Mouse (Mus musculus): ENCODE data around the gene Pbx3. TPM values are rescaled to one million over a fixed set of nuclear protein-coding genes. Genes with fewer than 3 reads are reported as not detected.

The Pbx3 gene
- polyA plus RNA-seq, 1 experiment from 2014 or later, result 19.1 TPM

DNA sequence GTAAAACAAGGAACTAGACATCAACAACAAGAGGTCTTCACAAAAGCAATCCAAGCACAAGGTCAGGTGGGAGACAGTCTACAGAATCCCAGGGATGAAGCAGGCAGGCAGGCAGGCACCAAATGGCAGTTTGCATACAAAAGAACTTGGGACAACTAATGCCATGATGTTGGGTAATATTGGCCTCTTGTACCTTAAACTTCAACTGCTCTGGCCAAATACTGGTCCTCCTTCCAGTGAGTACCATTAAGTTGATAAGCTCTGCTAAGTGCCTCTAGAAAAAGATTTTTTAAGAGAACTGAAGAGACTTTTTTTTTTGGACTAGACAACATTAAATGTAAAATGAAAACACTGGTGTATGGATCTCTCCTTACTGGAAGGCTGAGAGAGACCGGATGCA lies 83.2 kb downstream of the Pbx3 start:
- no peak for ATAC-seq (ENCODE audit: extremely low read depth, insufficient number of reproducible peaks, low FRiP score, low TSS enrichment)

DNA sequence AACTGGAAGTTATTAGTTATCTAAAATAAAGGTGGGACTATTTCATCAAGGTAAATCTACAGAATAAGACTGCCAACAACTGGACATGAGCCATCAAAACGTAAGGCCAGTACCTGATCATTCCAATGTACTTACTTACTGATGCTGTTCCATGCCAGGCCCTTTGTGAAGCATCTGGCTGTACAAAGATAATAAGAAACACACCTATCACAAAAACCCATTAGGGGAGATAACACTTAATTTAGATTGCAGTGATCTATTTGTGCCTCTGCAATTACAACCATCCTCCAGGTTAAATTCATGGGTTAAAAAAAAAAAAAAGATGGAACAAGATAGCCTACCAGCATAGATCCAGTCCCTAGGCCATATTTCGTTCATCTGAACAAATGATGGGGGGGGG lies 88.7 kb downstream of the Pbx3 start:
- Histone ChIP-seq H3K9ac (no peak overlapping the region), H3K27me3 (replicated peaks) (no peaks in the 10 kb centered on the region), H3K27ac (replicated peaks) (no peak overlapping the region), H3K36me3 (no peaks in the 10 kb centered on the region), H3K4me3 (no peak overlapping the region), H3K4me2 (no peak overlapping the region), H3K9me3 (no peaks in the 10 kb centered on the region), H3K4me1 (peaks cover 6% of the 10 kb centered on the region; the same call in 1 of the 2 replicates)
- ATAC-seq (ENCODE audit: extremely low read depth, insufficient number of reproducible peaks, low FRiP score, low TSS enrichment), result no peak
- 72% methylated on average over 2 of the region's 2 CpGs for WGBS

More for the DNA sequence above, 83.2 kb downstream of the Pbx3 start:
- Histone ChIP-seq H3K27me3 (replicated peaks) (no peaks in the 10 kb centered on the region), H3K9ac (no peak overlapping the region), H3K4me1 (no peaks in the 10 kb centered on the region), H3K36me3 (no peaks in the 10 kb centered on the region), H3K9me3 (no peaks in the 10 kb centered on the region), H3K4me2 (no peak overlapping the region), H3K27ac (replicated peaks) (no peak overlapping the region), H3K4me3 (no peak overlapping the region)
- WGBS, result 86% methylated on average over 1 of the region's 1 CpGs

DNA sequence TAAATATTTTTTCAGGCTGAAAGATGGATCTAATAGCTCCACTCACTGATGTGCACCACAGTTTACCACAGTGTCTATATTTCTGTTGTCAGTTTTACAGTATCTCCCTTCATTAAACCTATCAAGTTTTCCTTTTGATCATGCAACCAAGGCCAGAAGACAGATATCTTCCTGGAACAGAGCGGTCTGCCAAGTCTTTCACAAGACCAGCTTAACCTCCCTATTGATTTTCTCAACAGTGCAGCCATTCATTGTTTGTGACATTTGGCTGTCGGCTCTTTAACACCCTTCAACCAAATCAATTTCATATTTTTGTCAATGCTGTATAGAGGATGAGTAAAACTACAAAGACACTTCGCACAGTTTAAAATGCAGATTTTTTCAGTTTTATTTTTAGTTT lies 91.9 kb downstream of the Pbx3 start:
- H3K36me3 ChIP-seq, result no peaks in the 10 kb centered on the region
- H3K4me1 ChIP-seq, result peaks cover 6% of the 10 kb centered on the region; the same call in 1 of the 2 replicates
- no peak overlapping the region for H3K9ac ChIP-seq
- H3K9me3 ChIP-seq, result no peaks in the 10 kb centered on the region
- H3K4me2 ChIP-seq, result no peak overlapping the region
- H3K27ac ChIP-seq (replicated peaks), result no peak overlapping the region
- WGBS, result 80% methylated on average over 3 of the region's 3 CpGs
- no peaks in the 10 kb centered on the region for H3K27me3 ChIP-seq (replicated peaks)
- H3K4me3 ChIP-seq, result no peak overlapping the region
- no peak for ATAC-seq (ENCODE audit: extremely low read depth, insufficient number of reproducible peaks, low FRiP score, low TSS enrichment)

GRCm38 (mm10) chr2:34279726-34280125 lies 93.2 kb downstream of the Pbx3 start:
- ATAC-seq (ENCODE audit: extremely low read depth, insufficient number of reproducible peaks, low FRiP score, low TSS enrichment), result no peak
- no peak overlapping the region for H3K27ac ChIP-seq (replicated peaks)
- WGBS, result 65% methylated on average over 6 of the region's 6 CpGs
- H3K27me3 ChIP-seq (replicated peaks), result no peaks in the 10 kb centered on the region
- H3K4me3 ChIP-seq, result no peak overlapping the region
- H3K9ac ChIP-seq, result no peak overlapping the region
- H3K36me3 ChIP-seq, result no peaks in the 10 kb centered on the region
- H3K4me1 ChIP-seq, result peaks cover 6% of the 10 kb centered on the region; the same call in 1 of the 2 replicates
- no peak overlapping the region for H3K4me2 ChIP-seq
- no peaks in the 10 kb centered on the region for H3K9me3 ChIP-seq

GRCm38 (mm10) chr2:34275630-34276193 lies 97.2 kb downstream of the Pbx3 start:
- WGBS, result 86% methylated on average over 10 of the region's 10 CpGs
- no peak for ATAC-seq (ENCODE audit: extremely low read depth, insufficient number of reproducible peaks, low FRiP score, low TSS enrichment)
- Histone ChIP-seq H3K4me2 (no peak overlapping the region), H3K9me3 (no peaks in the 10 kb centered on the region), H3K9ac (no peak overlapping the region), H3K4me1 (no peaks in the 10 kb centered on the region), H3K27ac (replicated peaks) (no peak overlapping the region), H3K4me3 (no peak overlapping the region), H3K36me3 (no peaks in the 10 kb centered on the region), H3K27me3 (replicated peaks) (no peaks in the 10 kb centered on the region)

GRCm38 (mm10) chr2:34262046-34262445 lies 110.9 kb downstream of the Pbx3 start:
- Histone ChIP-seq H3K4me3 (no peak overlapping the region), H3K27me3 (replicated peaks) (no peaks in the 10 kb centered on the region), H3K9ac (no peak overlapping the region), H3K4me1 (peaks cover 11% of the 10 kb centered on the region), H3K4me2 (no peak overlapping the region), H3K36me3 (no peaks in the 10 kb centered on the region), H3K27ac (replicated peaks) (no peak overlapping the region), H3K9me3 (no peaks in the 10 kb centered on the region)
- no peak for ATAC-seq (ENCODE audit: extremely low read depth, insufficient number of reproducible peaks, low FRiP score, low TSS enrichment)

DNA sequence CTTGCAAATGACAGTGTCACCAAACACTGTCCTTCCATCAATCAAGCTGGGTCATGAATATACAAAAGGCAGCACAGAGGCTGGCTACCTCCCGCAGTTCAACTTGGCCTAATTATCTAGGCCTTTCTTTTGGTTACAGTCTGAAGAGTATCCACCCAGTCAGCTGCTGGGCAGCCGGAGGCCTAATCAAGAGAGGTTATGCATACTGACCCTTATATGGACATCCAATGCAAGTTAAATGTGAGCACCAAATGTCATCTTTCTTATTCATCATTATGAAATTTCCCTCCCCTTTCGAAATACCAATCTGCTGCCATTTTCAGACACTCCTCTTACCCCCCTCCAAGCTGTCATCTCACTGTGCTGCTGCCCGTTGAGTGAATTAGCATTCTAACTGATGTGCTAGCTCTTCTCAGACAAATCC lies 112.3 kb downstream of the Pbx3 start:
- Histone ChIP-seq H3K9me3 (no peaks in the 10 kb centered on the region), H3K27me3 (replicated peaks) (no peaks in the 10 kb centered on the region), H3K27ac (replicated peaks) (no peak overlapping the region), H3K9ac (no peak overlapping the region), H3K4me3 (no peak overlapping the region), H3K4me2 (no peak overlapping the region), H3K36me3 (no peaks in the 10 kb centered on the region), H3K4me1 (peaks cover 19% of the 10 kb centered on the region)
- 53% methylated on average over 4 of the region's 4 CpGs for WGBS
- no peak for ATAC-seq (ENCODE audit: extremely low read depth, insufficient number of reproducible peaks, low FRiP score, low TSS enrichment)

GRCm38 (mm10) chr2:34258256-34258655 lies 114.7 kb downstream of the Pbx3 start:
- Histone ChIP-seq H3K4me3 (no peak overlapping the region), H3K4me2 (no peak overlapping the region), H3K36me3 (no peaks in the 10 kb centered on the region), H3K9ac (no peak overlapping the region), H3K27me3 (replicated peaks) (no peaks in the 10 kb centered on the region), H3K9me3 (no peaks in the 10 kb centered on the region), H3K27ac (replicated peaks) (no peak overlapping the region), H3K4me1 (peaks cover 22% of the 10 kb centered on the region)
- ATAC-seq (ENCODE audit: extremely low read depth, insufficient number of reproducible peaks, low FRiP score, low TSS enrichment), result no peak
- WGBS, result 46% methylated on average over 2 of the region's 2 CpGs

DNA sequence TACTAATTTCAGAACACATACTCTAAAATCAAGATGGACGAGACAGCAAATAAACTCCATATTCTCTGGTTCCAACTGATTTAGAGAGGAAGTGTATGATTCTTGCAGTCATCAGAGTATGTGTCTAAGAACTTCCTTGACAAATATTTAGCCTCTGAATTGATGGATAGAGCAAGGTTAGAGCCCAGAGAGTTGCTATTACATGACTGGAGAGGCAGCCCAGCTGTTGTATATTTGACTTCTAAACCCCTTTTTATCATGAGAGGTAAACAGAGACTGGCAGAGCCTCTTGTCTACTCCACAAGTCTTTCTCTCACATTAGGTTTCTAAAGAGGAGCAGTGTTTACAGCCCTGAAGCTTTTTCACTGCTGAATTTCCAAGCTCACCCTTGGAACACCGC lies 115.3 kb downstream of the Pbx3 start:
- Histone ChIP-seq H3K27ac (replicated peaks) (no peak overlapping the region), H3K4me2 (no peak overlapping the region), H3K27me3 (replicated peaks) (no peaks in the 10 kb centered on the region), H3K36me3 (no peaks in the 10 kb centered on the region), H3K9ac (no peak overlapping the region), H3K4me1 (peaks cover 29% of the 10 kb centered on the region), H3K4me3 (no peak overlapping the region), H3K9me3 (no peaks in the 10 kb centered on the region)
- no peak for ATAC-seq (ENCODE audit: extremely low read depth, insufficient number of reproducible peaks, low FRiP score, low TSS enrichment)
- WGBS, result 79% methylated on average over 2 of the region's 2 CpGs

GRCm38 (mm10) chr2:34256000-34256553 lies 116.9 kb downstream of the Pbx3 start:
- Histone ChIP-seq H3K36me3 (no peaks in the 10 kb centered on the region), H3K27ac (replicated peaks) (no peak overlapping the region), H3K4me2 (no peak overlapping the region), H3K27me3 (replicated peaks) (no peaks in the 10 kb centered on the region), H3K9ac (no peak overlapping the region), H3K4me3 (no peak overlapping the region), H3K4me1 (peaks cover 29% of the 10 kb centered on the region), H3K9me3 (no peaks in the 10 kb centered on the region)
- WGBS, result 77% methylated on average over 6 of the region's 6 CpGs
- ATAC-seq (ENCODE audit: extremely low read depth, insufficient number of reproducible peaks, low FRiP score, low TSS enrichment), result no peak

- 38% methylated on average over 1 of the region's 1 CpGs for WGBS
- Histone ChIP-seq H3K4me1 (peaks cover 33% of the 10 kb centered on the region), H3K27ac (replicated peaks) (no peak overlapping the region)
Measured at GRCm38 (mm10) chr2:34253627-34254026, 119.3 kb downstream of the Pbx3 start.

DNA sequence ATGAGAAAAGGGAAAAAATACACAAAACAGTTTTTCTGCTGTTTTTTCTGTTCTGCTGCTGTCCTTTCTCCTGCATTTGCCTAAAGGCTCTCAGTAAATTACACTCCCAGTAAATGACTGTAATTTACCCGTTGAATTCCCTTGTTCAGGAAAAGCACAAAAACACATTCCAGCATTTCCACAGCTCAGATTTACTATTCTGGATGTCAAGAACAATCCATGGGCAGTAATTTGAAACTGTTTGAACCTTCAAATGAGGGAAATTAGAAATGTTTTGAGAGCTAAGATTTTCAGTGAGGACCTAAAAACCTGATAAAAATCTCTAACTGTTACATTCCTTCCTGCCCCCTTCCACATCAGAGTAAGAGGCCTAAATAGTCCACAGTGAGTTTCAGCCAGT lies 119.8 kb downstream of the Pbx3 start:
- no peak for ATAC-seq (ENCODE audit: extremely low read depth, insufficient number of reproducible peaks, low FRiP score, low TSS enrichment)
- no peaks in the 10 kb centered on the region for H3K27me3 ChIP-seq (replicated peaks)
- peaks cover 31% of the 10 kb centered on the region for H3K4me1 ChIP-seq
- no peak overlapping the region; the same call in 1 of the 2 replicates for H3K27ac ChIP-seq (replicated peaks)
- H3K4me2 ChIP-seq, result no peak overlapping the region
- no peaks in the 10 kb centered on the region for H3K36me3 ChIP-seq
- no peaks in the 10 kb centered on the region for H3K9me3 ChIP-seq
- WGBS, result 18% methylated on average over 1 of the region's 1 CpGs
- no peak overlapping the region for H3K9ac ChIP-seq
- H3K4me3 ChIP-seq, result no peak overlapping the region

More at GRCm38 (mm10) chr2:34253627-34254026, 119.3 kb downstream of the Pbx3 start:
- Histone ChIP-seq H3K36me3 (no peaks in the 10 kb centered on the region), H3K4me2 (no peak overlapping the region), H3K27me3 (replicated peaks) (no peaks in the 10 kb centered on the region), H3K9ac (no peak overlapping the region), H3K4me3 (no peak overlapping the region), H3K9me3 (no peaks in the 10 kb centered on the region)
- ATAC-seq (ENCODE audit: extremely low read depth, insufficient number of reproducible peaks, low FRiP score, low TSS enrichment), result no peak
